In genomic region chr12:72365231-72366103, GRCm38 (mm10) we compare ENCODE assay signal across 14 mouse cellular contexts. TPM values are rescaled to one million over a fixed set of nuclear protein-coding genes. Genes with fewer than 3 reads are reported as not detected.
DNase-seq lines count a peak whose midpoint lies in the region; ATAC-seq and TF ChIP-seq lines count a peak whose summit lies in the region.
"Had no signal": no experiment of that assay in that cellular context is flagged by ENCODE, and none has a peak within 500 bp of the region (broad histone marks: within the 10 kb centered on the region; RNA-seq: fewer than 3 reads in every experiment).

No protein-coding gene starts in this region.

- no peak overlapping the region for H3K9ac ChIP-seq in lung, postnatal 0 days (replicated peaks; ENCODE audit: low read depth)
- no peak overlapping the region for H3K9ac ChIP-seq in midbrain, embryonic 12.5 days (replicated peaks)
- no peak overlapping the region for H3K9ac ChIP-seq in heart, adult 2 months (ENCODE audit: low read depth, low read length)
- H3K9ac ChIP-seq: heart, embryonic 13.5 days had no signal

- intact Hi-C loops in heart, adult 2 months (cut with DNase I), result no loop called here

- no peaks in the 10 kb centered on the region; the same call in 1 of the 2 replicates for H3K4me1 ChIP-seq in lung, postnatal 0 days (ENCODE audit: insufficient read depth, low read depth, low read length)
- H3K4me1 ChIP-seq in midbrain, embryonic 12.5 days, result peaks cover 26% of the 10 kb centered on the region
- no peaks in the 10 kb centered on the region for H3K4me1 ChIP-seq in heart, adult 2 months (ENCODE audit: control insufficient read depth, insufficient read depth, low read length)

- no peaks in the 10 kb centered on the region for H3K36me3 ChIP-seq in lung, postnatal 0 days (ENCODE audit: insufficient read depth, low read length)
- no peaks in the 10 kb centered on the region for H3K36me3 ChIP-seq in midbrain, embryonic 12.5 days
- no peaks in the 10 kb centered on the region for H3K36me3 ChIP-seq in heart, adult 2 months (ENCODE audit: control insufficient read depth, insufficient read depth, low read length)
- H3K36me3 ChIP-seq: heart, embryonic 13.5 days had no signal

- no peak overlapping the region for H3K27ac ChIP-seq in lung, postnatal 0 days (ENCODE audit: low read length)
- H3K27ac ChIP-seq in midbrain, embryonic 12.5 days (replicated peaks), result peak overlapping the region; percentile 69
- no peak overlapping the region for H3K27ac ChIP-seq in heart, adult 2 months
- H3K27ac ChIP-seq: heart, embryonic 13.5 days; left cerebral cortex, adult 2 months had no signal

- WGBS in lung, postnatal 0 days, result 34% methylated on average over 12 of the region's 12 CpGs
- WGBS in midbrain, embryonic 12.5 days, result 43% methylated on average over 12 of the region's 12 CpGs
- WGBS in heart, adult 2 months, result 74% methylated on average over 12 of the region's 12 CpGs

- TF ChIP-seq CTCF in lung, postnatal 0 days (IDR thresholded peaks at IDR 0.05), result no peak
- no peak for TF ChIP-seq CTCF in heart, adult 2 months (IDR thresholded peaks at IDR 0.05)

- TF ChIP-seq POLR2A in heart, adult 2 months (IDR thresholded peaks at IDR 0.05; ENCODE audit: insufficient read depth, low read depth, low read length), result no peak

- H3K79me2 ChIP-seq in heart, adult 2 months (replicated peaks; ENCODE audit: control insufficient read depth, insufficient read depth, low read length), result no peaks in the 10 kb centered on the region

- TF ChIP-seq EP300 in lung, postnatal 0 days (IDR thresholded peaks at IDR 0.05), result no peak
- TF ChIP-seq EP300 in heart, adult 2 months (IDR thresholded peaks at IDR 0.05; ENCODE audit: insufficient read depth, low read depth, low read length), result no peak

- H3K4me3 ChIP-seq in lung, postnatal 0 days (ENCODE audit: low read depth, low read length), result no peak overlapping the region
- no peak overlapping the region for H3K4me3 ChIP-seq in midbrain, embryonic 12.5 days
- no peak overlapping the region for H3K4me3 ChIP-seq in heart, adult 2 months
- H3K4me3 ChIP-seq: heart, embryonic 13.5 days; left cerebral cortex, adult 2 months; megakaryocyte, embryonic 14.5 days had no signal

- no peaks in the 10 kb centered on the region for H3K9me3 ChIP-seq in lung, postnatal 0 days (ENCODE audit: low read length)
- no peaks in the 10 kb centered on the region for H3K9me3 ChIP-seq in midbrain, embryonic 12.5 days
- H3K9me3 ChIP-seq: heart, embryonic 13.5 days; megakaryocyte, embryonic 14.5 days had no signal

- H3K4me2 ChIP-seq in lung, postnatal 0 days (replicated peaks; ENCODE audit: low read depth, low read length), result no peak overlapping the region
- H3K4me2 ChIP-seq in midbrain, embryonic 12.5 days (replicated peaks), result no peak overlapping the region
- H3K4me2 ChIP-seq: heart, embryonic 13.5 days had no signal

- no peak for ATAC-seq in lung, postnatal 0 days
- peak; percentile 45; the same call in 1 of the 2 replicates for ATAC-seq in midbrain, embryonic 12.5 days (ENCODE audit: low FRiP score, low read depth)
- ATAC-seq: inflammation-experienced regulatory T-cells, adult 6 months had no signal

- DNase-seq in lung, postnatal 0 days (ENCODE audit: low spot score), result peak; percentile 38
- no peak for DNase-seq in lung, adult 18-20 months
- peak; percentile 36 for DNase-seq in gonadal fat pad, adult 2 months (ENCODE audit: low read depth)
- DNase-seq in layer of hippocampus, postnatal 25 days (ENCODE audit: extremely low spot score in 1 of 2, low spot score in 1 of 2), result no peak
- DNase-seq in thymus, postnatal 4 days, result no peak
- no peak for DNase-seq in heart, adult 2 months
- DNase-seq: adrenal gland, postnatal 10 days; cerebellum, adult 11 months; kidney, postnatal 25 days had no signal

- no peaks in the 10 kb centered on the region for H3K27me3 ChIP-seq in lung, postnatal 0 days (replicated peaks; ENCODE audit: insufficient read depth, low read length)
- H3K27me3 ChIP-seq in midbrain, embryonic 12.5 days, result no peaks in the 10 kb centered on the region
- H3K27me3 ChIP-seq in heart, adult 2 months (ENCODE audit: control insufficient read depth, insufficient read depth, low read length), result no peaks in the 10 kb centered on the region
- H3K27me3 ChIP-seq: megakaryocyte, embryonic 14.5 days had no signal

RNA-seq across cellular contexts. Expression of gene Rtn1, which starts 43.4 kb away (rescaled TPM):
- polyA plus RNA-seq in lung, postnatal 0 days (2015; fragmentation: Nextera tagmentation; extraction: Ambion mirVana), result 12.2 and 13.4 TPM in 2 replicates
- polyA plus RNA-seq in gonadal fat pad, adult 2 months (2012; rRNA removed), result 1.4 and 1.9 TPM in 2 replicates
- 659 and 730 TPM in 2 replicates for polyA plus RNA-seq in midbrain, embryonic 12.5 days (2016; fragmentation: Nextera tagmentation; extraction: Ambion mirVana)
- 1,000 to 10,000 TPM; 1,472 to 1,555 TPM for total RNA-seq in layer of hippocampus, postnatal 25 days (2021)
- 1 to 10 TPM; 2.9 to 3.8 TPM for total RNA-seq in heart, adult 2 months (2021)
- polyA plus RNA-seq in heart, adult 2 months (2012; rRNA removed), result 3.5 and 4.2 TPM in 2 replicates

Comparison
In these comparisons a context has a peak if more than half of its experiments do, and no peak if none do; other contexts are left out.
1. DNase-seq: peak in lung, postnatal 0 days (single experiment) and gonadal fat pad, adult 2 months (single experiment); none in lung, adult 18-20 months (0 of 2), layer of hippocampus, postnatal 25 days (0 of 2), thymus, postnatal 4 days (single experiment) and heart, adult 2 months (0 of 2).
2. RNA of gene Rtn1, which starts 43.4 kb away (polyA plus RNA-seq): 659 to 730 TPM in midbrain, embryonic 12.5 days; 12.2 to 13.4 TPM in lung, postnatal 0 days, 3.5 to 4.2 TPM in heart, adult 2 months and 1.4 to 1.9 TPM in gonadal fat pad, adult 2 months; every median in the first group is over 10 times any median in the second.